Mouse (Mus musculus) embryo, embryonic 10.5 days (tissue): ENCODE measurements around the gene Wdpcp.
A peak's percentile ranks its signal among the peaks of the same experiment; 100 is the strongest.

Source experiments
- DNase-seq: peaks from one replicate; pipeline ENCODE4 v3.0.0-alpha.2; 2015; ENCODE audit warnings: low spot score

Wdpcp gene

DNA sequence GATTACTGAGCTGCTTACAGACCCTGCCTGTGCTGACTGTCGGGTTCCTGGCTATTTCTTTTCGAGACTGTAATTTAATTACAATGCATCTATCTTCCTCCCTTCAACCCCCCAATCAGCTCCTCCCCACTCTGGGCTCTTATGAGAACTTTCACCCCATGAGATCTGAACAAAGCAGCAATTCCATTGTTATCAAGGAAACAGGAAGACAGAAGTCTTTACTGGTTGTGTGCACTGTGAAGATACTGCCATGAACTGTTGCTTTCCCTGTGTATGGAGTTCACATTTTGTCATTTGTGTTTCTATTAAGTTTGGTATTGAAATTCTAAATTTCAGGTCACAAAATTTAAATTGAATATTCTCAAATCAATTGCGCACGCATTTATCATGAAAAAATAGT, 177.5 kb downstream of the Wdpcp start:
- DNase-seq = no peak

- no peak for DNase-seq
Measured at GRCm38 (mm10) chr11:21763201-21763600, 191.2 kb downstream of the Wdpcp start.

- no peak for DNase-seq
Measured at GRCm38 (mm10) chr11:21788831-21789230, 216.8 kb downstream of the Wdpcp start.

GRCm38 (mm10) chr11:21824941-21825340, 252.9 kb downstream of the Wdpcp start:
- DNase-seq = no peak

DNA sequence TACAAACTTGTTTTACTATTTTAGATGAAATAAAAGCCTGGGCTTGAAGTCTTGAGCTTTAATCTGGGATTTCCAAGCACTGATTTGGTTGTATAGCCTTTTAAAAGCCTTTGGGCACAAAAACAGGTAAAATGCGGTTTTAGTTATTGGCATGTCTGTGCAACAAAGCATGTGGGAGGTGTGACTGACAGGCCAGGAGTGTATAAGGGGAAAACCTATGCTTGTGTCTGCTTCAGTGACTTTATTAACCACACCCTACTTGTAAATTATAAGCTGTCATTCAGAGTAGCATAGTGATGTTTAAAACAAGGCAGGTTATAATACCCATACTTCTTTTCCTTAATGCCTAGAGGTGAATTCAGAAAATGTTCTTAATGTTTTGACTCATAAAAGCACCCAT, 254.5 kb downstream of the Wdpcp start:
- DNase-seq = no peak

GRCm38 (mm10) chr11:21847040-21847439, 275.0 kb downstream of the Wdpcp start:
- DNase-seq = no peak

DNA sequence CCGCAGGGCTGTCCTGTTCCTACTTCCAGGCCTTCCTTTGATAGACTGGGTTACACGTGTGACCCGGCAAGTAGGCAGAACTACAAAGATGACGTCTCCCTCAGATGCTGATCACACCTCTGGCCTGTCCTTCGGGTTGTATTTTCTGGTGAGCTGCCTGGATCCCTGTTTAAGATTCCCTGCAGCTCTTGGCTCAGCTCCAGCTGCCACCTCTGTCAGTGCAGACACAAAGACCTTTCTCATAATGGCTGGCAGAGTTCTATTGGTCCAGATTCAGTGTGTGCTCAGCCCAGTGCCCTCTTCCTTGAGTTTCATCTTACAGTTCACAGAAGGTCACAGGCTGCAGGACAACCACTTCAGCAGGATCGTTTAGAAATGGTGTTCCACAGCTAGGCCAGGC, 292.0 kb downstream of the Wdpcp start:
- DNase-seq = peak; percentile 60

DNA sequence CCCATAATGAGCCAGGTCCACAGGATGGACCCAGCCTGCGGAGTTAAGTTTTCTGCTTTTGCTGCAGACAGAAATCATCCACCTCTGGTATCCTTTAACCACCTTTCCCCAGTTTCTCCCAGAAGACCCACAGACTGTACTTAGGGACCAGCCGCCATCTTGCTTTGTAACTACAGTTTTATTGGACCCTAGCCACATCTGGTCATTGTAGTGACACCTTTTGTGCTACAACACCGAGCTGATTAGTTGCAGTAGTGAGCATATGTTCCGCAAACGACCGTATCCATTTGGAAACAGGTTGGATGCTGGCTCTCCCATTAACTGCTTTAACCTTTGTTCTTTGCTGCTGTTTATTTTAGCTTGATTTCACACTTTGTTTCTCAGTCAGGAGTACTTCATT, 292.5 kb downstream of the Wdpcp start:
- peak; percentile 11 for DNase-seq

DNA sequence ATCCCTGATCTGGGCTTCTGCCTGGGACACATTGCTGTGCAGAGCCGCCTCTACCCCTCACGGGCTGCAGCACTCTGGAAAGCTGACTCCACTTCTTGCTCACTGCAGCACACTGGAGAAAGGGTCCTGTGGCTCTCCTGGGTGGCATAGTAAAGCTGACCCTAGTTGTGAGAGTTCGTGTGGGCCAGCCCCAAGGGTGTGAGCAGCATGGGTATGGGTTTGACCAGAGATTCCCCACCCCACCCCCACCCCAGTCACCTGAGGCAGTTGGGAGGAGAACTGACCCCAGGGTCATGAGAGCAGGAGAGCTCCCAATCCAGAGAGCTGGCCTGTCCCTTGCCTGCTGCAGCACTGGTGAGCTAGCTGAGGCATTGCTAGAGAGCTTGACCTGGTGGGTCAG, 296.6 kb downstream of the Wdpcp start:
- no peak for DNase-seq

DNA sequence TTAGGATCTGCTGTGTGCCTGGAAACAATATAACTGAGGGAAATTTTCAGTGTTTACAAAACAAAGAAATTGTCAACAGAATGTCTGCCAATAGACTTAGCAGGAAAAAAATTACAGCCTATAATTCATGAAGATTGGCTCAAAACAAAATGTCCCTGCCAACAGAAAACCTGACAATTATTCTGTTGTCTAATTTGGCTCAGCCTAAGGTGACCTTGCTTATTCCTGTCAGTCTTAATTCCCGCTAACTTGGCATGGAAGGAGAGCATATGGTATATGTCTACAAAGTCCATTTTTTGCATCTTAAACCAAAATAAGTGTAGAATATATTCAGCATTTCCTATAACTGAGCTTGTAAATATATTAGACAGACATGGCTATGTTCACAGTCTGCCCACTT, 298.8 kb downstream of the Wdpcp start:
- no peak for DNase-seq

DNA sequence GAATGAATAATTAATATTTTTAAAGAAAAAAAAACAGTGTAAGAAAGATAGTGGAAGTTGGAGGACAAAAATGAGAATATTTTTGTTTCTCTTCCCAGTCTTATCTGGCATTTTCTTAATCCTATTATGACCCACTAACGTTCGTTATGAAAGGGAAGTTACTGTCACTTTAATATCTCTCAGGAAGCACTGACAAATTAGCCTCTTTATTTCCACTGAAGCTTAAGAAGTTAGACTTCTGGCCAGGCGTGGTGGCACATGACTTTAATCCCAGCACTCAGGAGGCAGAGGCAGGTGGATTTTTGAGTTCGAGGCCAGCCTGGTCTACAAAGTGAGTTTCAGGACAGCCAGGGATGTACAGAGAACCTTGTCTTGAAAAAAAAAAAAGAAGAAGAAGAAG, 299.7 kb downstream of the Wdpcp start:
- DNase-seq = no peak

DNA sequence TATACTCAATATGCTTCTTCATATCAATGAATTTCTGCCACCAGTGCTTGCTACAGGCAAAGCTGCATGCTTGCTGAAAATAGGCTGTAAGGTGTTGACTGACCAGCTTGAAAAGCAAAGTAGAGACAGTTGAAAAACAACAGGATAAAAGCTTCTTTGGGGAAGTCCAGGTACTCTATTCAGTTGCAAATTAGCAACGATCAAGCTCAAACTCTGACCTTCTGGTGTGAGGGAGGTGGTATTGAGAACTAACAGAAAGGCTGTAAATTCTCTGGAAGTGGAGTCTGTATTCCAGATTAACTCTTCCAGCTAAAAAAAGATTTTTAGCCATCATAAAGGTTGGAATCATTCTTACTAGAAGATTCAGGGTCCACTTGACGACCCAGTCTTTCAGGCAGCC, 303.0 kb downstream of the Wdpcp start:
- DNase-seq = no peak

DNA sequence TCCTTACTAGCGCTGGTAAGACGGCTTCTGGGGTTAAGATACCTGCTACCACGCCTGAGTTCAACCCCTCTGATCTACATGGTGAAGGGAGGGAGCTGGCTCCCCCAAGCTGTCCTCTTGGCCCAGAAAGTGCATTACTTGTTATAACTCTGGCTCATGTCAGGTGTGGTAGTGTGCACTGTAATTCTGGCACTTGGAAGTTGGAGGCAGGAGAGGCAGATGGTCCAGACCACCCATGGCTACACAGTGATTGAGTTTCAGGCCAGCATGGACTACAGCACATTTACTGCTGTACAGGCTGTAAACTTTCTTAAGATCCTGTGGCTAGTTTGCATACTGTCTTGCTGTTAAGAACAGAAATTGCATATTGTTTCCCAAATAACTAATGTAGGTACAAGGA, 322.7 kb downstream of the Wdpcp start:
- no peak for DNase-seq

DNA sequence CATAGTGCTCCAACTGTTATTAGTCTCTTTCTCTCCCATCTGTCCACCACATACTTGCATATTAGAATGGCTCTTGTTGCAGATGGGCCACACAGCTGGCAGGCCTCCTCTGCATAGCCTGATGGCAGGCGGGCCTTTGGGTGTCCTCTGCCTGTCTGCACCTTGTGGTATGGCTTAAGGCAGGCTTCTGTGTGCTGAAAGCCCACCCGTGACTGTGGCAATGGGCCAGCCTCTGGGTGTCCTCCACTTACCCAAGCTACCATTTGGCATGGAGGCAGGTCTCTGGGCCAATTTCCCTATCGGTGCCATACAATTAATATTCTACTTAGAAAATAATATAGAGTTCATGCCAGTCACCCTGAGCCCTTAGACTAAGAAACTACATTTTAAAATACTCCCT, 350.5 kb downstream of the Wdpcp start:
- no peak for DNase-seq
